Mouse (Mus musculus) heart, postnatal 4 days (tissue): ENCODE results near the gene Ppp1r8. TPM values are rescaled to one million over a fixed set of nuclear protein-coding genes. Genes with fewer than 3 reads are reported as not detected.

Experiments used
- total RNA-seq, 2 experiments: library from RNA; stranded (reverse); gene quantifications; 2 replicates each; pipeline ENCODE4 v1.2.3; 2021

The Ppp1r8 gene
- total RNA-seq, 2 experiments from 2014 or later: 31.0 to 34.2 TPM

Other genes starting within 250 kb of the Ppp1r8 start
- 10 to 100 TPM; 29.9 to 35.3 TPM for gene Eya3, start 204.2 kb downstream of the Ppp1r8 start, total RNA-seq
- 1 to 10 TPM; 2.0 to 2.5 TPM for gene Xkr8, start 110.6 kb downstream of the Ppp1r8 start, total RNA-seq
- 1 to 10 TPM; 1.3 to 1.4 TPM for gene Smpdl3b, start 85.9 kb downstream of the Ppp1r8 start, total RNA-seq
- gene Rpa2, start 74.8 kb downstream of the Ppp1r8 start, total RNA-seq: 10 to 100 TPM; 36.5 to 42.5 TPM
- gene Themis2, start 46.8 kb downstream of the Ppp1r8 start, total RNA-seq: 1 to 10 TPM; 2.9 to 3.4 TPM
- 10 to 100 TPM; 53.9 to 54.9 TPM for gene Stx12, start 41.3 kb upstream of the Ppp1r8 start, total RNA-seq
- gene Fam76a, start 79.4 kb upstream of the Ppp1r8 start, total RNA-seq: 10 to 100 TPM; 33.5 to 38.1 TPM
- gene Fgr, start 130.9 kb upstream of the Ppp1r8 start, total RNA-seq: under 1 TPM; 0.33 to 0.43 TPM
- gene Ahdc1, start 168.1 kb upstream of the Ppp1r8 start, total RNA-seq: 10 to 100 TPM; 41.1 to 48.7 TPM